Mouse (Mus musculus) erythroblast, embryonic 14.5 days (primary cell): ENCODE data around the gene Micu1. TPM values are rescaled to one million over a fixed set of nuclear protein-coding genes. Genes with fewer than 3 reads are reported as not detected.

Experiments
- H3K27me3 ChIP-seq: 2 replicates; pipeline ENCODE4 v1.6.1; 2012; ENCODE audit warnings: inconsistent platforms; ENCODE audit not compliant: control insufficient read depth
- H3K36me3 ChIP-seq: 2 replicates; pipeline ENCODE4 v1.6.1; 2012; ENCODE audit warnings: mild to moderate bottlenecking, inconsistent platforms; ENCODE audit not compliant: control insufficient read depth
- H3K4me1 ChIP-seq: 2 replicates; pipeline ENCODE4 v1.6.1; 2012; ENCODE audit warnings: inconsistent platforms; ENCODE audit not compliant: control insufficient read depth
- H3K4me3 ChIP-seq: replicated peaks from 2 replicates; pipeline ENCODE3; 2012; ENCODE audit warnings: moderate library complexity, mild to moderate bottlenecking, inconsistent platforms
- H3K9me3 ChIP-seq: 2 replicates; pipeline ENCODE4 v1.6.1; 2012; ENCODE audit warnings: low read length, inconsistent platforms, mixed read lengths; ENCODE audit not compliant: control insufficient read depth
- GATA1 ChIP-seq: IDR thresholded peaks from 2 replicates; pipeline ENCODE4 v1.6.1; 2012; ENCODE audit warnings: low read length, inconsistent platforms, mixed read lengths
- TAL1 ChIP-seq: IDR thresholded peaks from 3 replicates; pipeline ENCODE4 v1.6.1; 2012; ENCODE audit warnings: low read length, inconsistent platforms, mixed read lengths
- polyA plus RNA-seq: library from polyadenylated mRNA; stranded (reverse); fragments of >175 nt; gene quantifications from 2 replicates; pipeline ENCODE4 v1.2.3, GENCODE M21; 2012

Micu1 gene
- polyA plus RNA-seq, 1 experiment: 7.5 TPM

GRCm38 (mm10) chr10:59821334-59822066 lies 119.2 kb downstream of the Micu1 start:
- no peaks in the 10 kb centered on the region for H3K36me3 ChIP-seq
- H3K27me3 ChIP-seq: no peaks in the 10 kb centered on the region
- TF ChIP-seq GATA1 (no peak), TAL1 (no peak)
- H3K4me1 ChIP-seq: no peaks in the 10 kb centered on the region; the same call in 1 of the 2 replicates
- no peak overlapping the region for H3K4me3 ChIP-seq
- H3K9me3 ChIP-seq: no peaks in the 10 kb centered on the region

- H3K27me3 ChIP-seq: no peaks in the 10 kb centered on the region
- H3K4me3 ChIP-seq: no peak overlapping the region
- H3K9me3 ChIP-seq: no peaks in the 10 kb centered on the region
- TF ChIP-seq TAL1: no peak
- no peak for TF ChIP-seq GATA1
- no peaks in the 10 kb centered on the region; the same call in 1 of the 2 replicates for H3K4me1 ChIP-seq
- peaks cover 10% of the 10 kb centered on the region for H3K36me3 ChIP-seq
These were observed 120.6 kb downstream of the Micu1 start for GRCm38 (mm10) chr10:59822857-59823256.

DNA sequence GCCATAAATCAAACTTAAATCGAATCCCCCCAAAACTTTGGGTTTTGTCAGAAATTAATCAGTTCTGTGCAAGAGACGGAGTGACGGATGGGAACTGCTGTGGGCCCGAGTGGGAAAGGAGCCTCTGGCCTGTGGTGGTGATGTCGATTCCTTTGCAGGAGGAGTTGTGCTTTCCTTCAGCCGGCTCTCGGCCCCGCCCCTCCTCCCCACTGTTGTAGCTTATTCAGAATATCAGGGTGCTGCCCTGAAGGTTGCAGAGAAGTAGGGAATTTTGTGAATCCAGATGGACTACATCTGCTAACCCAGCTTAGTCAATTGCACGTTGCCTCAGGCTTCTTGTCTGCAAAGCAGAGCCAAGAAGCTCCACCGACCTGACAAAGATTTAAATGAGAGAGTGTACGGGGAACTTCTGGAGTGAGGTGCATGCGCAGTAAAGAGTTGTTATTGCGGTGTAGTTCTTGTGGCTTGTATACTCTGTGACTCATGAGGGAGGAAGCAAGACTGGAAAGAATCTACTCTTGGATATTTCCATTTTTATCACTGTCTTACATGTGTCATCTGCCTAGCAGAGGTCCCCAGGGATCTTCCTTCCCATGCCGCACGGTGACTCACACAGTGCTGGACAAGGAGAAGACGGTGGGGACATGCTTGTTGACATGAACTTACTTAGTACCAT lies 123.0 kb downstream of the Micu1 start:
- Histone ChIP-seq H3K4me1 (no peaks in the 10 kb centered on the region; the same call in 1 of the 2 replicates), H3K9me3 (peaks cover 4% of the 10 kb centered on the region), H3K4me3 (no peak overlapping the region), H3K27me3 (no peaks in the 10 kb centered on the region), H3K36me3 (peaks cover 32% of the 10 kb centered on the region)
- TF ChIP-seq TAL1 (no peak), GATA1 (no peak)

DNA sequence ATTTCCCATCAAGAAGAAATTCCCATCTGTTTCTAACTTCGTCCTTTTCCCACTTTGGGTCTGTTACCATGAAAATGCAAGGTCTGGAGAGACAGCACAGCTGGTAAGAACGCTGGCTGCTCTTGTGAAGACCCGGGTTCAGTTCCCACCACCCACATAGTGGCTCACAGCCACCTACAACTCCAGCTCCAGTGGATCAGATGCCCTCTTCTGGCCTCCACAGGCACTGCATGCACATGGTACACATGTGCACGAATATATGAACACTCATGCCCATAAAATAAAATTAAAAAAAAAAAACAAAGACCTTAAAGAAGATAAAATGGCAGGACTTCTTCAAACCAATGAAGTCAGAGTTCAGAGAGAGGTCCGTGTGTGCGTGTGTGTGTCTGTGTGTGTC lies 127.6 kb downstream of the Micu1 start:
- Histone ChIP-seq H3K4me3 (no peak overlapping the region), H3K9me3 (peaks cover 4% of the 10 kb centered on the region), H3K4me1 (no peaks in the 10 kb centered on the region; the same call in 1 of the 2 replicates), H3K36me3 (peaks cover 44% of the 10 kb centered on the region), H3K27me3 (no peaks in the 10 kb centered on the region)
- no peak for TF ChIP-seq GATA1

DNA sequence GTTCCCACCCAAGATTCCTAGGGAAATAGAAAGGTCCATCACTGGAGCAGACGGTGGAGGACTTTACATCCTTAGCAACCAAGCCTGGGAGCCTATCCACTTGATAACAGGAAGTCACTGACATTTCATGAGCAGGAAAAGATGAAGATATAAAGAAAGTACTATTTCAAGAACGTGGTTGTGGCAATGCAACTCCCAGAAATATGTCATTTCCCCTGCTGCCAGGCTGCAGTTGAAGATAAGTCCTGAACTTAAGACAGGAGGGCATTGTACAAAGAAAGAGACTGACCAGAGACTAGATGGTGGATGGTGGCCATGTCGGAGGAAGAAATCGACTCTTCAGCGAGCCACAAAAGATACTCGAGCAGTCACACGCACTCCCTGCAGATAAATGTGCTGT lies 129.7 kb downstream of the Micu1 start:
- Histone ChIP-seq H3K4me3 (no peak overlapping the region), H3K4me1 (no peaks in the 10 kb centered on the region; the same call in 1 of the 2 replicates), H3K27me3 (no peaks in the 10 kb centered on the region), H3K36me3 (peaks cover 50% of the 10 kb centered on the region), H3K9me3 (peaks cover 4% of the 10 kb centered on the region)
- TF ChIP-seq GATA1 (no peak), TAL1 (no peak)

DNA sequence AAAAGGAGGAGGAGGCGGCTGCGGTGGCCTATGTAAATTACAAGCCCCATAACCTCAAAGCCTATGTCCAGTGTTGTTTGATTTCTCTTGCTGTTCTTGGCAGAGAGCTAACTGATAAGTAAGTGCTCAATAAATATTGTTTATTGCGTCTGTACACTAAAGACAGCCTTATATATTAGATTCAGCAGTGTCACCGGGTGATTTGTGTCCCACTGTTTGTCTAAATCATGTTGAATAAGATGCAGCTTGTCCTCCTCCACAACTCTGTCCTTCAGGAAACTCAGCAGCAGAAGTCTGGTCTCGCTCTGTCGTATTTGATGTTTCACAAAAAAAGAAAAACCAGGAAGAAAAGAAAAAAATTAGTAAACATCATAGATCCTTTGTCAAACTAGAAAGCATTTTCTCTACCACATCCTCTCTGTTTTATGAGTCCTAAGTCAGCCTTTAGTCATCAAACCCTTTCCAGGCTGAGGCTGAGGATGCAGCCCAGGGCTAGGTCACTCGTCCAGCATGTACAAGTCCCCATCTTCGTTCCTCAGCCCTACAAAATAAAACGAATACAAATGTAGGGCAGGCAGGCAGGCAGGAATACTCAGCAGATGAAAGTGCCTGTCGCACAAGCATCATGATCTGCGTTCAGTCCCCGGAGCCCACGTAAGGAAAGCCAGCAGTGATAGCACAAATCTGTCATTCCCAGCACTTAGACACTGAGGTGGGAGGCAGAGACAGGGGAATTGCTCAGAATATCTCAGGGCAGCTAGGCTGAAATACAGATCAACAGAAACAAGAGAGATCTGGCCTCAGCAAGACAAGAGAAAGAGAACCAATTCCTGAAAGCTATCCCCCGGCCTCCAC lies 133.3 kb downstream of the Micu1 start:
- H3K36me3 ChIP-seq: peaks cover 27% of the 10 kb centered on the region
- H3K4me3 ChIP-seq: no peak overlapping the region
- H3K4me1 ChIP-seq: peaks cover 3% of the 10 kb centered on the region
- no peaks in the 10 kb centered on the region for H3K27me3 ChIP-seq
- TF ChIP-seq TAL1 (no peak), GATA1 (no peak)
- no peaks in the 10 kb centered on the region for H3K9me3 ChIP-seq

- H3K4me1 ChIP-seq: peaks cover 7% of the 10 kb centered on the region
- no peaks in the 10 kb centered on the region for H3K27me3 ChIP-seq
- H3K9me3 ChIP-seq: no peaks in the 10 kb centered on the region
- no peak overlapping the region for H3K4me3 ChIP-seq
- peaks cover 19% of the 10 kb centered on the region for H3K36me3 ChIP-seq
- TF ChIP-seq GATA1 (no peak), TAL1 (no peak)
These were observed 135.2 kb downstream of the Micu1 start for GRCm38 (mm10) chr10:59837490-59837889.

DNA sequence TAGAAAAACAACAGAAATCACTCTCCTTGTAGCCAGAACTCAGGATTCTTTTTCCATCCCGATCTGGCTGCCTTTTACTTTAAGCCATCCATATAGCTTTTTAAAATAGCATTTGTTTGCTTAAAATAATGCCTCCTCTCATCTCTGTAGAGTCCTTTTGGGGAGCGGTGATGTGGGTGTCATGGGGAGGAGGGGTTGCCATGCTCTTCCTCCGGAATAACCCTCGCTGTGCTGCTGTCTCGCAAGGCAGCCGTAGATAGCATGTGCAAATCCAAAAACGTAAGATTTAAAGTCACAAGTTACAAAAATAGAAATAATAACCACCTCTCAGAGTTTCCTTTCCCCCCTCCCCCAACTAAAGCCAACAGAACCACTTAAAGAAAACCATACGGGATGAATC lies 139.2 kb downstream of the Micu1 start:
- TF ChIP-seq GATA1 (no peak), TAL1 (no peak)
- Histone ChIP-seq H3K4me1 (peaks cover 7% of the 10 kb centered on the region), H3K4me3 (no peak overlapping the region), H3K27me3 (no peaks in the 10 kb centered on the region), H3K36me3 (peaks cover 15% of the 10 kb centered on the region), H3K9me3 (no peaks in the 10 kb centered on the region)

DNA sequence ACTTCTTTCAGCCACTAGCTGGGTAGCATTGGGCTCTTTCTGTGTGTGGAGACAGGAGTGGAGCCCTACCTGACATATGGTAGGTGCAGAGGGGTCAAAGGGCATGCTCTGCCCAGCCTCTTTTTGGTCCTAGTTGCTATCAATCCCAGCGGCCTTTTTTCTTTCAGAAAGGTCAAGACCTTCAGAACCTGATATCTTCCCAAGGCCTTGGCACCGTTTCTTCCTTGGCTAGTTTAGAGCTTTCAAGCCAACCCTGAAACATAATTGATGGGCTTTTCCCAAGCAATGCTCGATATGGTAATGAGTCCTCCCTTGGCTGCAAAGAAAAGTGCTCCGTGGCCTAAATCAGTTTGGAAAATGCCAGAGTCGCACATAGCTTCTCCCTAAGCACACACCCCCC lies 140.8 kb downstream of the Micu1 start:
- Histone ChIP-seq H3K4me1 (peaks cover 7% of the 10 kb centered on the region), H3K27me3 (no peaks in the 10 kb centered on the region)

More for the DNA sequence above, 140.8 kb downstream of the Micu1 start:
- no peaks in the 10 kb centered on the region for H3K9me3 ChIP-seq
- H3K4me3 ChIP-seq: no peak overlapping the region
- peaks cover 8% of the 10 kb centered on the region for H3K36me3 ChIP-seq
- TF ChIP-seq GATA1 (no peak), TAL1 (no peak)
